Mouse (Mus musculus) layer of hippocampus, adult 9-11 months (tissue): Measurements from ENCODE around the gene Inpp5b.

Experiments used
- DNase-seq: peaks from one replicate; pipeline ENCODE4 v3.0.0; 2022

The Inpp5b gene

GRCm38 (mm10) chr4:124768963-124769591 is 27.4 kb downstream of the Inpp5b start:
- DNase-seq, result no peak

GRCm38 (mm10) chr4:124770624-124771023 is 29.0 kb downstream of the Inpp5b start:
- peak; percentile 57 for DNase-seq

- no peak for DNase-seq
These were observed 30.5 kb downstream of the Inpp5b start for GRCm38 (mm10) chr4:124772125-124772524.

GRCm38 (mm10) chr4:124773449-124773848 is 31.8 kb downstream of the Inpp5b start:
- no peak for DNase-seq

GRCm38 (mm10) chr4:124773995-124774394 is 32.3 kb downstream of the Inpp5b start:
- no peak for DNase-seq

GRCm38 (mm10) chr4:124774429-124774828 is 32.8 kb downstream of the Inpp5b start:
- DNase-seq, result no peak

GRCm38 (mm10) chr4:124781361-124781760 is 39.7 kb downstream of the Inpp5b start:
- no peak for DNase-seq

GRCm38 (mm10) chr4:124782395-124782794 is 40.7 kb downstream of the Inpp5b start:
- no peak for DNase-seq

GRCm38 (mm10) chr4:124783937-124784336 is 42.3 kb downstream of the Inpp5b start:
- no peak for DNase-seq

GRCm38 (mm10) chr4:124790013-124790412 is 48.4 kb downstream of the Inpp5b start:
- no peak for DNase-seq

- no peak for DNase-seq
These were observed 50.5 kb downstream of the Inpp5b start for GRCm38 (mm10) chr4:124792114-124792513.

- DNase-seq, result no peak
These were observed 54.5 kb downstream of the Inpp5b start for GRCm38 (mm10) chr4:124796141-124796540.

GRCm38 (mm10) chr4:124796913-124797312 is 55.3 kb downstream of the Inpp5b start:
- DNase-seq, result no peak

GRCm38 (mm10) chr4:124801552-124802308 is 60.1 kb downstream of the Inpp5b start, which contains the start of gene Mtf1:
TSS of gene Mtf1 (plus strand) at chr4:124802104.
- peak; percentile 88 for DNase-seq

- peak; percentile 97 for DNase-seq
These were observed 60.9 kb downstream of the Inpp5b start for GRCm38 (mm10) chr4:124802309-124803260.

GRCm38 (mm10) chr4:124803406-124803805 is 61.8 kb downstream of the Inpp5b start:
- no peak for DNase-seq

GRCm38 (mm10) chr4:124808511-124808910 is 66.9 kb downstream of the Inpp5b start:
- DNase-seq, result no peak

- no peak for DNase-seq
These were observed 67.7 kb downstream of the Inpp5b start for GRCm38 (mm10) chr4:124809136-124809883.

- DNase-seq, result no peak
These were observed 68.4 kb downstream of the Inpp5b start for GRCm38 (mm10) chr4:124810056-124810455.

- peak; percentile 83 for DNase-seq
These were observed 69.8 kb downstream of the Inpp5b start for GRCm38 (mm10) chr4:124811347-124811975.

GRCm38 (mm10) chr4:124815901-124816300 is 74.3 kb downstream of the Inpp5b start:
- DNase-seq, result no peak

- DNase-seq, result peak; percentile 34
These were observed 76.2 kb downstream of the Inpp5b start for GRCm38 (mm10) chr4:124817803-124818202.
